Mouse (Mus musculus) effector memory CD4-positive, alpha-beta T cell, adult 7 months (primary cell): ENCODE results near the gene Ankrd11. TPM values are rescaled to one million over a fixed set of nuclear protein-coding genes. Genes with fewer than 3 reads are reported as not detected.

ENCODE experiments used
- polyA plus RNA-seq: library from polyadenylated mRNA; unstranded; fragments of 100-300 nt; shearing (Covaris generic); gene quantifications from one replicate; pipeline ENCODE4 v1.2.1, GENCODE M21; 2017

The Ankrd11 gene
- polyA plus RNA-seq: 295 TPM

DNA sequence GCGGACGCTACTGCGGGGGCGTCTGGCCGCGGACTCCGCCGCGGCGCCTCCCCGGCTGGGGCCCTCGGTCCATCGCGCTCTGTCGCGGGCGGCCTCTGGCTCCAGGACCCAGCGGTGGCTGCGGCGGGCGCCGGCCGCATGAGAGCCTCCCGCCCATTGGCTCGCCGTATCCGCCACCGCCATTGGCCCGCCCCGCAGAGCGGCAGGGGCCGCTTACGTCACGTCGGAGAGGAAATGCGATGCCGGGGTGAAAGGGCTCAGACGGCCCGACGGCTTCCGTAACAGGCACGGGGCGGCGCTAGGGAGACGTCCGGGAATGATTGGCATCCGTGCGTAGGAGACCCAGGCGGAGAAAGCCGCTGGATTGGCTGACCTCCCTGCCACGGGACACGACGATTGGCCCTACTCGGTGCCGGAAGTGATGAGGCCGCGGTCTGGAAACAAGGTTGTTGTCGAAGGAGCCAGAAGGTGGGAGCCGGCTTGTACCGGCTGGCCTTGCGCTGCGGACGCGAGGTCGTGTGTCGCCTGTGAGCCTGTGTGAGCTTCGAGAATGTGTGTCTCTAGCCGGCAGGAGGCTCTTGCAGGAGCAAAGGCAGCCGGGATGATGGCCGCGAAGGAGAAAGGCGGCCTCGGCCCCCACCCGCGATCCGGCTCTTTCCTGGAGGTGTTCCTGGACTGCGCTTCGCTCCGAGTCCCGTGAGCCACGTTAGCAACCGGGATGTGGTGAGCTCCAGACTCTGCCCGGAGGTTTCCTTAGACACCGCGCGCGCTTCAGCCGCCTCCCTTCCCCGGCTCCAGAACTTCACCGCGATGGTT, at the start of gene Ankrd11:
Ankrd11 (minus strand) TSS at position 120 of the 816 bp plus-strand sequence.

GRCm38 (mm10) chr8:123062721-123063120, 20.6 kb upstream of the Ankrd11 start, which contains the start of gene Spg7:
TSS of gene Spg7 (plus strand) at chr8:123062942.

DNA sequence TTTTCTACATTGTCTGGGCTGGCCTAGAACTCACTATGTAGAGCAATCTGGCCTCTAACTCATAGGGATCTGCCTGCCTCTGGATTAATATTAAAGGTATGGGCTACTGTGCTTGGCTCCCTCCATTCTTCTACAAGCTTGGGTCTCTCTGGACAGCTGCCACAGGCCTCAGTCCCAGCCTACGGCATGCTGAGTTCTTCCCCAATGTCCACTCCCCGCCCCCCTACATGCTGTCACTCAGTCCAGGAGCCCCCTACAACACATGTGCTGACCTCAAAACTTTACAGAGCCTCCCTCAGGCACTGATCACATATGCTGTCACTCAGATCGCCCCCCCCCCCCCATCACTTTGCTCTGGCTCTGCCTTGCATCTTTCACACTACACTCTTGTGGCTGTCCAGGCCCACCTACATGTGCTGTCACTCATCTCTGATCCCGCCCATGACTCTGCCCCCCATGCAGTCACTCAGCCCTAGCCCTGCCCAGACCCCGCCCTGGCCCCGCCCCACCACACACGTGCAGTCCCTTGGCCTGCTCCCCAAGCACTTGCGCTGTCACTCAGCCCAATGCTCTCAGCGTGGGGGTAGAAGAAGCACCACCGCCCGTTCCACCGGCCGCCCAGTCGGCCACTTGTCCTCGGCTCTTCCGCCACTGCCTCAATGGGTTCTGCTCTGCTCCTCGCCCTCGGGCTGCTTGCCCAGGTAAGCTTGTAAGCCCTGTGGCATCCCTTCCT, 194.1 kb downstream of the Ankrd11 start, which contains the start of gene Cdh15:
Cdh15 (plus strand) TSS at position 138 of the 733 bp plus-strand sequence.

Other genes with a start within 250 kb of the Ankrd11 start
- gene Cdh15, start 194.3 kb downstream of the Ankrd11 start, polyA plus RNA-seq: not detected
- gene Spg7, start 20.7 kb upstream of the Ankrd11 start, polyA plus RNA-seq: 85.7 TPM
- 955 TPM for gene Rpl13, start 60.1 kb upstream of the Ankrd11 start, polyA plus RNA-seq
- gene Cpne7, start 75.1 kb upstream of the Ankrd11 start, polyA plus RNA-seq: 14.2 TPM
- 0.33 TPM for gene Sult5a1, start 116.0 kb upstream of the Ankrd11 start, polyA plus RNA-seq
- not detected for gene Dpep1, start 144.0 kb upstream of the Ankrd11 start, polyA plus RNA-seq
- 162 TPM for gene Chmp1a, start 170.5 kb upstream of the Ankrd11 start, polyA plus RNA-seq
- gene Spata33, start 170.6 kb upstream of the Ankrd11 start, polyA plus RNA-seq: not detected
- gene Cdk10, start 182.6 kb upstream of the Ankrd11 start, polyA plus RNA-seq: 16.1 TPM
- gene Spata2l, start 194.0 kb upstream of the Ankrd11 start, polyA plus RNA-seq: 7.9 TPM
- 36.7 TPM for gene Zfp276, start 211.9 kb upstream of the Ankrd11 start, polyA plus RNA-seq
- gene Vps9d1, start 212.1 kb upstream of the Ankrd11 start, polyA plus RNA-seq: 16.2 TPM